Mouse (Mus musculus) gastrocnemius, adult 2 months (tissue): Measurements from ENCODE around the gene Lrrc18. TPM values are rescaled to one million over a fixed set of nuclear protein-coding genes. Genes with fewer than 3 reads are reported as not detected.
A peak's percentile ranks its signal among the peaks of the same experiment; 100 is the strongest.

Experiments used
- DNase-seq: peaks from one replicate; pipeline ENCODE4 v3.0.0; 2022
- H3K27ac ChIP-seq: fragments of 200-600 bp; 2 replicates; pipeline ENCODE4 v1.8.1; 2022; ENCODE audit warnings: mild to moderate bottlenecking
- H3K4me3 ChIP-seq: fragments of 200-600 bp; 2 replicates; pipeline ENCODE4 v1.8.1; 2022; ENCODE audit warnings: mild to moderate bottlenecking, moderate library complexity
- CTCF ChIP-seq: fragments of 200-600 bp; IDR thresholded peaks from 2 replicates; pipeline ENCODE4 v1.8.1; 2022; ENCODE audit warnings: antibody characterized with exemption, mild to moderate bottlenecking, moderate library complexity
- intact Hi-C: fragments of 180-260 bp; cut with DNase I; formaldehyde crosslinking; loops from one replicate; pipeline ENCODE4 v1.15.1; 2025
- total RNA-seq, 2 experiments: library from RNA; stranded (reverse); gene quantifications; 2 replicates each; pipeline ENCODE4 v1.2.3; 2021

The Lrrc18 gene
- total RNA-seq, 2 experiments from 2014 or later = 0.31 TPM; not detected in 1

- H3K27ac ChIP-seq = no peak overlapping the region
These were observed 9.2 kb downstream of the Lrrc18 start for GRCm38 (mm10) chr14:33000112-33000979.

DNA sequence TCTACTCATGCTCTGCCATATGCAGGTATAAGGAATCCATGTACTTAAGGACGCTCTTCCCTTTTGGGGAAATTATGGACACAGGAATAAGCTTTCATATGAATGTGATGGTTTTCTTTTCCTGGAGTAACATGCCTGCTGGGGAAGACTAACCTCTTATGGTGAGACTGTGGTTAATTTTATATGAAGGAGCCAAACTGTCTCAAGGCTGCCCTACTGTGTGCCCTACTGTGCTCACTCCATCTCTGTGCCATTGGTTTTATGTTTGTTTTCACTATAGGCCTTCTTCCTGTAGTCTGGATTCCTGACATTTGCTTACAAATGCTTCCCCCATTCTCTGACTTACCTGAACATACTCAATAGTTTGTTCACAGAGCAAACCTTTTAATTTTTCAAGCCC lies 13.9 kb downstream of the Lrrc18 start:
- Histone ChIP-seq H3K4me3 (no peak overlapping the region), H3K27ac (no peak overlapping the region)
- DNase-seq = no peak
- no peak for TF ChIP-seq CTCF
- intact Hi-C loops = no loop called here

More at GRCm38 (mm10) chr14:33000112-33000979, 9.2 kb downstream of the Lrrc18 start:
- no peak for TF ChIP-seq CTCF
- intact Hi-C loops = no loop called here
- H3K4me3 ChIP-seq = no peak overlapping the region
- DNase-seq = no peak

- Histone ChIP-seq H3K4me3 (no peak overlapping the region), H3K27ac (no peak overlapping the region)
- intact Hi-C loops = no loop called here
- no peak for DNase-seq
- no peak for TF ChIP-seq CTCF
These were observed 16.5 kb downstream of the Lrrc18 start for GRCm38 (mm10) chr14:33007638-33008037.

- Histone ChIP-seq H3K27ac (no peak overlapping the region), H3K4me3 (no peak overlapping the region)
- DNase-seq = no peak
- TF ChIP-seq CTCF = no peak
- intact Hi-C loops = no loop called here
These were observed 27.9 kb downstream of the Lrrc18 start for GRCm38 (mm10) chr14:33019050-33019449.

GRCm38 (mm10) chr14:33019606-33020005 lies 28.4 kb downstream of the Lrrc18 start:
- Histone ChIP-seq H3K27ac (no peak overlapping the region), H3K4me3 (no peak overlapping the region)
- intact Hi-C loops = no loop called here
- no peak for TF ChIP-seq CTCF
- DNase-seq = peak; percentile 54

- TF ChIP-seq CTCF = no peak
- H3K27ac ChIP-seq = no peak overlapping the region
- no peak overlapping the region for H3K4me3 ChIP-seq
- DNase-seq = no peak
- intact Hi-C loops = loop anchor here (10.0 kb wide), 1 partner anchor 256 kb away; no protein-coding TSS in a partner anchor
These were observed 39.7 kb downstream of the Lrrc18 start for GRCm38 (mm10) chr14:33030849-33031248.

DNA sequence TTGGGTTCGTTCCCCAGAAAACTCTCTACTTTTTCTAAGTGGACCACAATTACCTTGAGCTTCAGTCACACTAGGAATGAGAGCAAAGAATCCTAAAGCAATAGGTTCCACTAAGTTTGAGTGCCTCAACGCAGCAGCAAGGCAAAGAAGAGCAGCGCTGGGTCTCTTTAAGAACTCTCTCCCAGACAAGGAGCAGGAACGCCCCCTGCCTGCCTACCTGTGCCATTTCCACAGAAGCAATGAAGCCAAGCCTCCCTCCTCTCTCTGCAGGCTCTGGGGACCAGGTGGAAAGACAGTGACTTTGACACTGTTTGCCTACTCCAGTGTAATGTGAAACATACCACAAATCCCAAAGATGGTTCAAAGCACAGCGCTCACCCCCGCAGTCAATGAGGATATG lies 42.2 kb downstream of the Lrrc18 start:
- peak; percentile 44 for DNase-seq
- TF ChIP-seq CTCF = peak; percentile 61
- H3K27ac ChIP-seq = no peak overlapping the region
- intact Hi-C loops = loop anchor here (10.0 kb wide), 1 partner anchor 259 kb away; no protein-coding TSS in a partner anchor
- no peak overlapping the region for H3K4me3 ChIP-seq

- DNase-seq = no peak
- TF ChIP-seq CTCF = no peak
- intact Hi-C loops = loop anchor here (10.0 kb wide), 1 partner anchor 261 kb away; no protein-coding TSS in a partner anchor
- H3K4me3 ChIP-seq = no peak overlapping the region
- H3K27ac ChIP-seq = no peak overlapping the region
These were observed 44.2 kb downstream of the Lrrc18 start for GRCm38 (mm10) chr14:33035386-33035785.

DNA sequence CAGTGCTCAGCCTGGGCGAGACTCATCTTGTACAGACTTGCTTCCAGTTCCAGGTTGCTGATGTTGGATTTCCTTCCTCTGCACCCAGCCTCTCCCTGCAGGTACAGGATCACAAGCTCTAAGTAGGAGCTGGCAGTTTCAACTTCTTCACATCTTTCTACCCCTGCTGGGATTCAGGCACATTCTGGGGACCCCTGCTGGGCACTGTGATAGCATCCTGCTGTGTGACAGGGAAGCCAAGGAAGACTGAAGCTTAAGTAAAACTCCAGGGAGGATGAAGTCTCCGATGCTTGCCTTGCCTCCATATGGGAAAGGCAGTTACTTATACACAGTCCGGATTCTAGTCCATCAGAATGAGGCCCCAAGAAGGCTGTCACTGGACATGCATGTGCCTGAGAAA lies 45.6 kb downstream of the Lrrc18 start:
- no peak overlapping the region for H3K4me3 ChIP-seq
- TF ChIP-seq CTCF = no peak
- H3K27ac ChIP-seq = no peak overlapping the region
- intact Hi-C loops = loop anchor here (10.0 kb wide), 1 partner anchor 262 kb away; no protein-coding TSS in a partner anchor
- DNase-seq = no peak

GRCm38 (mm10) chr14:33045217-33045616 lies 54.0 kb downstream of the Lrrc18 start:
- intact Hi-C loops = no loop called here
- no peak for DNase-seq
- Histone ChIP-seq H3K4me3 (no peak overlapping the region), H3K27ac (no peak overlapping the region)
- no peak for TF ChIP-seq CTCF

- no peak overlapping the region for H3K4me3 ChIP-seq
- intact Hi-C loops = no loop called here
- no peak for TF ChIP-seq CTCF
- no peak for DNase-seq
- H3K27ac ChIP-seq = no peak overlapping the region
These were observed 62.3 kb downstream of the Lrrc18 start for GRCm38 (mm10) chr14:33053441-33053840.

- no peak for TF ChIP-seq CTCF
- intact Hi-C loops = no loop called here
- Histone ChIP-seq H3K4me3 (no peak overlapping the region), H3K27ac (no peak overlapping the region)
- DNase-seq = no peak
These were observed 67.9 kb downstream of the Lrrc18 start for GRCm38 (mm10) chr14:33058881-33059660.

DNA sequence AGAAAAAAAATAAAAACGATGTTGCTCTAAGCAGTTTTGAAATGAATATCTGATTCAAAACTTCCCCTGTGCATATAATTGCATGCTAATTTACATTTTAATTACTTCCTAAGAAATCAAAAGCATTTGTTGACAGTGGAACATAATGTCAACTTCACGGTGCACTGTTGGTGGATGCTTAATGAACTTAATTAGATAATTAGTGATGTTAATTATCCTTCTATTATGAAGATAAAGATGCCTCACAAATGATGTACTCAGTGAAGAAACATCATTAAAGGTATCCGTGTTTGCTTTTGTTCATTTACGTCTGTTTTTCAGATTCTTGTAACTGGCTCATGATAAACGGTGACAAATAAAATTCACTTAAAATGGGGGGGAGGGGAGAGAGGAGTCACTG lies 71.8 kb downstream of the Lrrc18 start:
- Histone ChIP-seq H3K4me3 (no peak overlapping the region), H3K27ac (no peak overlapping the region)
- no peak for DNase-seq
- intact Hi-C loops = no loop called here
- TF ChIP-seq CTCF = no peak

Other genes starting within 250 kb of the Lrrc18 start
- under 1 TPM in 1 of 2 experiments, not detected in 1; 0.25 TPM for gene Tmem273, start 205.4 kb upstream of the Lrrc18 start, total RNA-seq
- gene Fam170b, start 157.4 kb upstream of the Lrrc18 start, total RNA-seq = not detected
- 1 to 10 TPM; 1.7 to 3.3 TPM for gene Vstm4, start 134.6 kb upstream of the Lrrc18 start, total RNA-seq
- gene Wdfy4, start 194.1 kb downstream of the Lrrc18 start, total RNA-seq = under 1 TPM; 0.41 to 0.42 TPM
- gene Arhgap22, start 222.6 kb downstream of the Lrrc18 start, total RNA-seq = 1 to 10 TPM in 1 of 2 experiments, under 1 TPM in 1; 0.97 to 1.2 TPM